Mouse (Mus musculus) retina, postnatal 1 day (tissue): ENCODE data around the gene Shroom3.

Source experiments
- DNase-seq: peaks from one replicate; pipeline ENCODE4 v3.0.0-alpha.2; 2012

Gene Shroom3

DNA sequence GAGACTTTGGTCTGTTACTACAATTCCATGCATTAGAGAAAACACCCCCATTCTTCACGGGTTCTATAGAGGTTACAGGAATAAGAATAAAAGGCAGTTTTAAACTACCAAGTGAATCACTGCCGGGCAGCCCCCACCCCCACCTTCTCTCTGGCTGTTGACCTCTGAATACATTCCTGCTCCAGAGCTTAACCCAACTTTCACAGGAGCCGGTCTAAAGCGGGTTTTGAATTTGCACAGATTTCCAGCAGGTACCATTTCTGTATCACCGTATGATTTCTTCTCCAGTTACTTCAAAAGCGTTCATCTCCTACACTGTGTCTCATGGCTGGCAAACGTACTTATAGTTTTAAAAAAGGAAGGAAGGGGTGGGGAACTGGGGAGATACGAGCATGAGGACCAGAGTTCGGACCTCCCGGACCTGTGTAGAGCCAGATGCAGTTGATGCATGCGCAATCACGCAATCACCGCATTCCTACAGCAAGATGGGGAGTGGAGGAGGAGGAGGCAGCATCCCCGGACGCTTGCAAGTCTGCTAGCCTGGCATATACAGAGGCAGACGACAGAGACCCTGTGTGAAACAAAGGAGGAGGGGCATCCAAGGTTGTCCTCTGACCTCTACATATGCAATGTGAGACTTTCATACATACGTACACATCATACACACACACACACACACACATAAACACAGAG lies 15.7 kb downstream of the Shroom3 start:
- DNase-seq: peak; percentile 69

GRCm38 (mm10) chr5:92701750-92702149 lies 18.5 kb downstream of the Shroom3 start:
- no peak for DNase-seq

DNA sequence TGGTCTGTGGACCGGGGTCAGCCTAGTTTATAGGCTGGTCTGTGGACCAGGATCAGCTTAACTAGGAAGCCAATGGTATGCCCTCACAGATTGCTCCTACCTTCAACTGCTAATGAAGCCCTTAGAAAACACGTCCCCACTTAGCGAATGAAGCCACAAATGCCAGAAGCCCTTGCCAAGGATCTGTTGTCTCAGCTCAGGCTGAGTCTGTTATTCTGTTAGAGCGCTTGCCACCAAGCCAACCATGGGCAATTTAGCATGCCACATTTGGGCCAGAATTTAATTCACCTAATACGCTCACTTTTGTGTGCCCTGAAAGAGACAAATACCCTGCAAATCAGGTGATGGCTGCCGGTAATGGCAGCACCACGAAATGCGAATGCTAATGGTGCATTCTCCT lies 20.4 kb downstream of the Shroom3 start:
- DNase-seq: no peak

DNA sequence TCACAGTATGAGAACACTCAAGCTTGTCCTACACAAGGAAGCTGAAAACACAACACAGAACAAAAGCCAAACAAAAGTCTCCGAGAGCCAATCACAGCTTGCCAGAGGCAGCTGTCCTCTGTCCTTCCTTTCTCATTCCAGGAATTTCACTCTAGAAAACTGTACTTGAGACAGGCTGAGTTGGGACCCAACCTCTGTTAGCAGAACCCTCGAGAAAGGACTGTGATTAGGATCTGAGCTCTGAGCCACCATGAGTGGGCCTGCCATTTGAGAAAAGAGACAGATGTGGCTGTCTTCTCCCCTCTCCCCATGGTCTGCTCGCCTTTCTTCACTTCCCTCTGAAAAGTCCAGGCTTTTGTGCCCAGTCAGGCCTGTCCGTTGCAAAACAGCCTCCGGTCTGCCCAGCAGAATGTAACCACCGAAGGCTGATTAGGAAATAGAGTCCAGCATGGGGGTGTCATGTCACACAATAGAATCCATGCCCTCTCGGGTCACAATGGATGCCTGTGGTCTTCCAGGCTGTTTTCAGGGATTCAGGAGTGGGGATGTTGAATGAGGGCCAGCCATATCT lies 24.8 kb downstream of the Shroom3 start:
- peak; percentile 34 for DNase-seq

- no peak for DNase-seq
Observed at GRCm38 (mm10) chr5:92710779-92711178, 27.5 kb downstream of the Shroom3 start.

DNA sequence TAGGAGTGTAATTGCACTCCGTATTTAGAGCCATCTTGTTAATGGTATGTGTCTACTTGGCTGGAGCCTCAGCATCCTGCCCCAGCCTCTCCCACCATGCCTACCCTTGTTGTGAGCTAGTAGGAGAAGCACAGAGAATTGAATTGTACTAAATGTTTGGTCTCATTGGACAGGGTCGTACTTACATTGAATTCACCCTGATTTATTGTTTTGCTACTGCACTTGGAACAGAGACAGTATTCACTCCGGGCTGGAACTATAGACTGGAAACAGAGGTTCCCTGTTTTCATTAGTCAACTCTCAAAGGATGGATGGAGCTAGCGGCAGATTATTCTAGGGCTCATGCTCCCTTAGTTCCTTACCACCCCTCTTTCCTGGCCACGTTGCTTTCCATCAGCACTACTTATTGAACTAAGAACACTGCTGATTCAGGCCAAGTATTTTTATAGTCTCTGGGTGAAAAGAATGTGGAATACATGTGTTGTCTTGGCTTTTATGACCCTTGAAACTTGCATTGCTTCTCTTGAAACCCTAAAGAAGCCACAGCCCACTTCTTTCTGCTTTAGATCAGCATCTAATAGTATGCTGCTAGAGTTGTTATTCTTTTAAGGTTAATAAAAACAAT lies 28.5 kb downstream of the Shroom3 start:
- DNase-seq: no peak

- no peak for DNase-seq
Observed at GRCm38 (mm10) chr5:92712621-92713395, 29.6 kb downstream of the Shroom3 start.

GRCm38 (mm10) chr5:92714886-92715285 lies 31.7 kb downstream of the Shroom3 start:
- DNase-seq: no peak

- no peak for DNase-seq
Observed at GRCm38 (mm10) chr5:92715319-92715718, 32.1 kb downstream of the Shroom3 start.

DNA sequence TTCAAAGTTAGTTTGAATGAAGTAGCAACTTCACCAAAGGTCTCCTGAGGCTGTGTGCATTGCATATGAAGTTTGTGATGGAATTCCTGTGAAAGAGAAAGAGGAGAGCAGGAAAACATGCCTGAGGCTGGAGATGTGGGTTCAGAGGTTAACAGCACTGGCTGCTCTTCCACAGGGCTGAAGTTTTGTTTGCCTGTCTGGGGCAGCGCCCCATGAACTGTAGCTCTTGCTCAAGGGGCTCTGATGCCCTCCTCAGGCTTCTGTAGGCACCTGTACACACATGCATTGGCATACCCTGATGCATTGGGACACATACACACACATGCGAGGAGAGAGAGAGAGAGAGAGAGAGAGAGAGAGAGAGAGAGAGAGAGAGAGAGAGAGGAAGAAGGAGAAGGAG lies 32.7 kb downstream of the Shroom3 start:
- no peak for DNase-seq

GRCm38 (mm10) chr5:92717666-92718360 lies 34.6 kb downstream of the Shroom3 start:
- DNase-seq: no peak

DNA sequence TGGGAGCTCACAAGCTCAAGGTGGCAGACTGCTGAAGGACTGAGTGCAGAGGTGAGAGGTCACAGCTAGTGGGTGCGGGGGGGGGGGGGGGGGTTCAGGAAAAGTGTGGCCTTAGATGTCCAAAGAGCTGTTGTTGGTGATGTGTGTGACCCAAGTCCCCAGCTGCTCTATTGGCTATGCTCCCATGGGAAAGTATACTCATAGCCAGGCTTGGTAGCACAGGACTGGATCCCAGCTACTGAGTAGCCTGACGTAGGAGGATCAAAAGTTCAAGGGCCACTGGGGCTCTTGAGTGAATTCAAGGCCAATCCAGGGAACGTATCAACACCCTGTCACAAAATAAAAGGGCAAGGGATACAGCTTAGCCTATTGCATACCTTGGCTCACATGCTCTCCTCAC lies 35.6 kb downstream of the Shroom3 start:
- no peak for DNase-seq

DNA sequence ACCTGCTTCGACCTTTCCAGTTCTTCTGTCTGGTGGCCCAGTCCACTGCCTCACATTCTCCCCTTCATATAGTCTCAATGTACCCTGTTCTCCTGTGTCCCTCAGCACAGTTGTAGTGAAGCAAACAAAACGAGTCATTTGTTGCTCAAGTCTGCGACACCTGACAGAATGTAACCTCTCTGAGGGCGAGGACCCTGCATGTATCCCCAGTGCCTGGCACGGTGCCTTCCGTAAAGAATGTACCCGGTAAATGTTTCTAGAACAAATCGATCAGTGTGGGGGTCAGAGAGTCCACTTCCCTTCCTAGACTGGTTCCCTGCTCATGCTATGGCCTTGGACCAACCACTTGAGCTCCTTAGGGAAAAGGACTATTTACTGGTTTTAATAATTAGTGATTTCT lies 38.4 kb downstream of the Shroom3 start:
- no peak for DNase-seq

DNA sequence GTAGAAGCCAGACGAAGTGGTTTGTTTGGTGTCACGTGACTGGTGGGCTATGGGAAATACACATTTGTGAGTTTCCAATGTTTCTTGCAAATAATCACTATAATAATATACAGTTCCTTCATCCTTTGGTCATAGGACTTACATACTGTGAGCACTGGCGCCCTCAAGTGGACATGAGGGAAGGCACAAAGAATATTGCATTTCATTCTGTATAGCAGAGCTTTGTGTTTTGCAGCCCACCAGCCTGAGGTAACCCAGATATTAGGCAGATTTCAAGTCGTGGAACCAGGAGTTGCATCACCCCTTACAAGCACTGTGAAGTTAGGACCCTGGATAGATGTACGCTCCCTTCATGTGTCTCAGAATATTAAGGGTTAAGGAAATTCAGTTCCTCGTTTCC lies 42.7 kb downstream of the Shroom3 start:
- peak; percentile 86 for DNase-seq

GRCm38 (mm10) chr5:92728252-92728828 lies 45.1 kb downstream of the Shroom3 start:
- DNase-seq: peak; percentile 85

GRCm38 (mm10) chr5:92729221-92729620 lies 46.0 kb downstream of the Shroom3 start:
- DNase-seq: peak; percentile 43

- DNase-seq: no peak
Observed at GRCm38 (mm10) chr5:92741802-92742201, 58.6 kb downstream of the Shroom3 start.

GRCm38 (mm10) chr5:92742701-92743100 lies 59.5 kb downstream of the Shroom3 start:
- no peak for DNase-seq

GRCm38 (mm10) chr5:92745390-92746253 lies 62.4 kb downstream of the Shroom3 start:
- no peak for DNase-seq

DNA sequence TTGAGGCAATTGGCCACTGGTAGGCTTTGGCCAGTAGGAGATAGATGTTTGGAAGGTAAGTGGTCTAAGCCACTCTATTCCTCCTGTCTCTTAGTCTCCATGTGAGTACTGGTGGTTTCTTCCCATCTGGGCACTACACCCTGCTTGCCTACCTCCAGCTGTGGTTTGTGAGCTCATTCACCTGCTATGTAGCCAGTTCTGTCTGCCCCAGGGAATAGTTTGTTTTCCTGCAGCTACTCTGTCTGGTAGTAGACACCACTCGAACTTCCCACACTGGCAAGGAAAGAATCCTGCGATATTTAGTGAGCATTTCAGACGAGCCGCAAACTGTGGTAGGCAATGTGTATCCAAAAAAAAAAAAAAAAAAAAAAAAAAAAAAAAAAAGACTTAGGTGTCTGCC lies 68.3 kb downstream of the Shroom3 start:
- DNase-seq: no peak

GRCm38 (mm10) chr5:92755241-92755775 lies 72.1 kb downstream of the Shroom3 start:
- DNase-seq: no peak
